Comparison of ENCODE assay signal across 9 mouse cellular contexts in genomic region chr12:72821589-72821988, GRCm38 (mm10).
DNase-seq lines count a peak whose midpoint lies in the region; ATAC-seq lines count a peak whose summit lies in the region.
"Had no signal": no experiment of that assay in that cellular context is flagged by ENCODE, and none has a peak within 500 bp of the region (broad histone marks: within the 10 kb centered on the region; RNA-seq: fewer than 3 reads in every experiment).

No protein-coding gene starts in this region.

- WGBS in heart, embryonic 16.5 days = 33% methylated on average over 6 of the region's 6 CpGs
- 37% methylated on average over 6 of the region's 6 CpGs for WGBS in hindbrain, embryonic 14.5 days
- WGBS in midbrain, embryonic 14.5 days = 34% methylated on average over 6 of the region's 6 CpGs

- H3K9ac ChIP-seq in heart, embryonic 16.5 days (ENCODE audit: low read length) = peak overlapping the region; percentile 44
- peak overlapping the region; percentile 56 for H3K9ac ChIP-seq in hindbrain, embryonic 14.5 days
- peak overlapping the region; percentile 59; the same call in 1 of the 2 replicates for H3K9ac ChIP-seq in midbrain, embryonic 14.5 days (replicated peaks; ENCODE audit: low read length)

- DNase-seq in heart, postnatal 4 days = no peak
- no peak for DNase-seq in hindbrain, embryonic 14.5 days (ENCODE audit: low spot score)
- DNase-seq in midbrain, embryonic 14.5 days = no peak
- DNase-seq in ovary, postnatal 14 days (ENCODE audit: low spot score) = no peak
- no peak for DNase-seq in cerebellum, adult 8-10 months

- peak overlapping the region; percentile 49 for H3K4me3 ChIP-seq in heart, embryonic 16.5 days (ENCODE audit: low read length)
- H3K4me3 ChIP-seq in brown adipose tissue, adult 24 weeks (ENCODE audit: insufficient read depth, low read depth, low read length) = peak overlapping the region; percentile 36; the same call in 1 of the 2 replicates
- H3K4me3 ChIP-seq in hindbrain, embryonic 14.5 days (replicated peaks; ENCODE audit: low read length) = peak overlapping the region; percentile 33
- H3K4me3 ChIP-seq in midbrain, embryonic 14.5 days (replicated peaks; ENCODE audit: low read depth, low read length) = peak overlapping the region; percentile 41

- 0 out of 2 replicates have a peak, but pooled peaks cover 3% of the 10 kb centered on the region for H3K4me1 ChIP-seq in heart, embryonic 16.5 days (ENCODE audit: control insufficient read depth, insufficient read depth, low read length)
- H3K4me1 ChIP-seq in brown adipose tissue, adult 24 weeks (ENCODE audit: control insufficient read depth, insufficient read depth, insufficient read length, low read length) = no peaks in the 10 kb centered on the region
- H3K4me1 ChIP-seq in hindbrain, embryonic 14.5 days (replicated peaks; ENCODE audit: control insufficient read depth, insufficient read depth, low read length) = 0 out of 2 replicates have a peak, but pooled peaks cover 3% of the 10 kb centered on the region
- no peaks in the 10 kb centered on the region for H3K4me1 ChIP-seq in midbrain, embryonic 14.5 days (ENCODE audit: control insufficient read depth, insufficient read depth, low read length)

- no peak for ATAC-seq in heart, embryonic 16.5 days (replicated peaks; ENCODE audit: extremely low read depth, insufficient read depth, low FRiP score)
- no peak; the same call in 1 of the 2 replicates for ATAC-seq in hindbrain, embryonic 14.5 days (ENCODE audit: low FRiP score)
- no peak for ATAC-seq in midbrain, embryonic 14.5 days (ENCODE audit: low FRiP score, low TSS enrichment)
- no peak for ATAC-seq in cerebellum, adult (ENCODE audit: insufficient number of reproducible peaks, low FRiP score, low TSS enrichment)

- no peak overlapping the region for H3K27ac ChIP-seq in heart, embryonic 16.5 days (ENCODE audit: low read length)
- H3K27ac ChIP-seq in brown adipose tissue, adult 24 weeks (replicated peaks; ENCODE audit: low read depth, low read length) = no peak overlapping the region
- H3K27ac ChIP-seq in hindbrain, embryonic 14.5 days = peak overlapping the region; percentile 71
- H3K27ac ChIP-seq in midbrain, embryonic 14.5 days (replicated peaks; ENCODE audit: low read depth, low read length) = peak overlapping the region; percentile 75
- H3K27ac ChIP-seq: macrophage had no signal

- no peaks in the 10 kb centered on the region for H3K9me3 ChIP-seq in heart, embryonic 16.5 days (replicated peaks; ENCODE audit: control insufficient read depth, low read length)
- 0 out of 2 replicates have a peak, but pooled peaks cover under 1% of the 10 kb centered on the region for H3K9me3 ChIP-seq in hindbrain, embryonic 14.5 days (ENCODE audit: control insufficient read depth, low read length)
- no peaks in the 10 kb centered on the region for H3K9me3 ChIP-seq in midbrain, embryonic 14.5 days (ENCODE audit: control insufficient read depth, low read length)

- no peaks in the 10 kb centered on the region for H3K36me3 ChIP-seq in heart, embryonic 16.5 days (ENCODE audit: control insufficient read depth, insufficient read depth)
- H3K36me3 ChIP-seq in hindbrain, embryonic 14.5 days (replicated peaks; ENCODE audit: control insufficient read depth, insufficient read depth) = no peaks in the 10 kb centered on the region
- no peaks in the 10 kb centered on the region for H3K36me3 ChIP-seq in midbrain, embryonic 14.5 days (ENCODE audit: control insufficient read depth, insufficient read depth, low read length)

- no peaks in the 10 kb centered on the region for H3K27me3 ChIP-seq in heart, embryonic 16.5 days (ENCODE audit: control insufficient read depth, insufficient read depth, low read length)
- H3K27me3 ChIP-seq in hindbrain, embryonic 14.5 days (ENCODE audit: control insufficient read depth, insufficient read depth, low read length) = peaks cover 8% of the 10 kb centered on the region; the same call in 1 of the 2 replicates
- H3K27me3 ChIP-seq in midbrain, embryonic 14.5 days (ENCODE audit: control insufficient read depth, insufficient read depth, low read length) = peaks cover 16% of the 10 kb centered on the region; the same call in 1 of the 2 replicates

- peak overlapping the region; percentile 69 for H3K4me2 ChIP-seq in heart, embryonic 16.5 days (ENCODE audit: low read depth, low read length)
- H3K4me2 ChIP-seq in hindbrain, embryonic 14.5 days (replicated peaks) = peak overlapping the region; percentile 56
- peak overlapping the region; percentile 68 for H3K4me2 ChIP-seq in midbrain, embryonic 14.5 days (ENCODE audit: low read length)

Comparison
In these comparisons a context has a peak if more than half of its experiments do, and no peak if none do; other contexts are left out.
1. H3K27ac ChIP-seq: peak in hindbrain, embryonic 14.5 days (single experiment) and midbrain, embryonic 14.5 days (single experiment); none in heart, embryonic 16.5 days (single experiment) and brown adipose tissue, adult 24 weeks (single experiment).
2. Peak in every context shown above with its lines, with median percentiles within 50 percentile points of each other: H3K4me2 ChIP-seq, H3K4me3 ChIP-seq and H3K9ac ChIP-seq.